Mouse (Mus musculus) gastrocnemius, postnatal 36 days (tissue): ENCODE results near the gene Slc7a7. TPM values are rescaled to one million over a fixed set of nuclear protein-coding genes. Genes with fewer than 3 reads are reported as not detected.

Experiments
- DNase-seq, 2 experiments: peaks; one replicate each; pipeline ENCODE4 v3.0.0; 2022
- intact Hi-C: fragments of 180-260 bp; cut with DNase I; formaldehyde crosslinking; loops from one replicate; pipeline ENCODE4 v1.15.1; 2025
- long read RNA-seq, 2 experiments: library from polyadenylated mRNA; stranded (forward); transcript quantifications; one replicate each; pipeline ENCODE4 v2.0.0; 2021
- total RNA-seq, 2 experiments: library from RNA; stranded (reverse); gene quantifications; 2 replicates each; pipeline ENCODE4 v1.2.3; 2021

Slc7a7 gene
- 1 to 10 TPM in 1 of 2 experiments, under 1 TPM in 1; 0.97 to 1.5 TPM for total RNA-seq
- long read RNA-seq, experiment 1, partial matches to known transcripts: 1 of 1 reads
- long read RNA-seq, experiment 1, other reads (novel, unspliced or antisense): 0 of 1 reads
- long read RNA-seq, experiment 2, partial matches to known transcripts: 1 of 1 reads
- long read RNA-seq, experiment 2, other reads (novel, unspliced or antisense): 0 of 1 reads

GRCm38 (mm10) chr14:54417623-54418081 lies at the start of gene Slc7a7:
Gene Slc7a7 (minus strand): TSS chr14:54417780.
- intact Hi-C loops: loop anchor here (2.0 to 5.0 kb wide), 2 partner anchors 31 to 40 kb away; no protein-coding TSS in a partner anchor
- DNase-seq: no peak

DNA sequence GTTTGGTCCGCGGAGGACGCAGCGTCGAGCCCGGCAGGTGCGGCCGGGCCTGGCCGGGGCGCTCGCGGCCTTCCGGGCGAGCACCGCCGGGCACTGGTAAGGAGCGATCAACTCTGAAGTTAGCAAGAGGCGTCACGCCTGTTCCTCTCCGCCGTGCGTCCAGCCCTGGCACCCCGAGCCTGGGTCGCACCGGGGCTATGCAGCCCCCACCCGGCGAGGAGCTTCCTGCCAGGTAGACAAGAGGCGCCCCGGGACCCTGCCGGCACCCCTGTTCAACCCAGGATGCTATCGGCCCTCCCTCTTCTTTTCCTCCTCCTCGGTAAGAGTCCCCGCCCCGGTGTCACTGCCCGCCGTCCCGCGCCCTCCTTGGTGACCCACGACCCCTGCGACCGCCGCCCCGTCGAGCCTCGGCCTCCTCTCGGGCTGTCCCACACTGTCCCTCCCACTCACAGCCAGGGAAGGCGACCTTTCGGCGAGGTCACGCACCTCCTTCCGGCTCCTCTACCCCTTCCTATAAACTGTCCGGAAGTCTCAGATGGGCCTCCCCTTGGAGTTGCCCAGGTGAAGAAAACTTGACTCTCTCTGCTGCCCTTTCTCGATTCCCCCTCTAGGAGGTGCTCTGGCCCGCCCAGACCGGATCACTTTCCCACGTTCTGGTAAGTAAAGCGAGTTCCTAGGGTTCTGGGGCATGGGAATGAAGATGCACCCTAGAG lies 46.9 kb upstream of the Slc7a7 start:
- intact Hi-C loops: no loop called here

DNA sequence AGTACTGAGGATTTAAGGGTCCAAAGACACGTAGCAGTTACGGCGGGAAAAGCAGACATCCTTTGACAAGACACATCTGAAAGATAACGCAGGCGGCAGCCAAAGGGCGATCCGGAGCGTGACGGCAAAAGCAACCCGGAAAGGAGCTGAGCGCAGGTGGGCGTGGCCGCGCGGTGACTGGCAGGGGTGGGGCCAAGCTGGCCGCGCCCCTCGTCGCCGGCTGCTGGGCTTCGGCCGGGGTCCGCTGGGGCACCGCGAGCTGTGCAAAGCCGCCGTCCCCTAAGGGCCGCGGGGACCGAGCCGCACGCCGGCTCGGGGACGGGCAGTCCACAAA lies 46.3 kb upstream of the Slc7a7 start, which contains the start of gene Lrp10:
Lrp10 (plus strand) TSS at position 179 of the 334 bp plus-strand sequence.
- peak; percentile 82 to 87 for DNase-seq
- intact Hi-C loops: no loop called here

More for the DNA sequence above, 46.9 kb upstream of the Slc7a7 start:
- DNase-seq: peak; percentile 52 to 54

DNA sequence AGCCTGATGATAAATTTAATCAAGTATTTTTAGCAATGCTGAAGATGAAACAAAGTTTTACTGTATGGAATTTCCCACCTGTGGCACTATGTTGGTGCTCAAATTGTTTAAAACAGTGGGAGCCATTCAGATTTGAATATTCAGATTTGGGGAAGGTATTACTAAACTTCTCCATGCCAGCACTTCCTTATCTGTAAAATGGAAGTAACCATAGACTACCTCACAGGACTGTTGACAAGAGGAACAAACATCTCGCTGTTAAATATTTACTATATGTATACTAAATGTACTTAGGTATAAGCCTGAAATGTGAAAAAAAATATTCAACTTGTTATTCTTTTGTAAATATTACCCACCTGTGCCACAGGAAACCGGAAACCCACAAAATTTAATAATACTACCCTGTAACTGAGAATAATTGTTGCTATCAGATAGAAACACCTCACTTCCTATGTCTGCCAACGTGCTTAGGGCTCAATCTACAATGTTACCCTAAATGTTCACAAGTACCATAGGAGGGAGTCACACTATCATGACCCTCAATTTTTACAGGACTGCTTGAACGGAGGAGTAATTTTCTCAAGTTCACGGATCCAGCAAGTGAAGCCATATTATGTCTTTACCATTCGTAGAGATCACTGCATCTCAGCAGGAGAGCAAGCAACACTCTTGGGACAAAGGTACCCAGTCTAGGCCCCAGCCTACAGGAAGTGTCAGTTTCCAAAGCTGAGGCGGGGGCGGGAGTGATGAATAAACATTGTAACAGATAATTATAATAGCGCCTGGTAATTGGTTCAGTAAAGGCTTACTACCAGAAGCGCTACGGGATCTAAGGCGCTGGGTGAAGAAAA lies 45.8 kb upstream of the Slc7a7 start:
- intact Hi-C loops: no loop called here

DNA sequence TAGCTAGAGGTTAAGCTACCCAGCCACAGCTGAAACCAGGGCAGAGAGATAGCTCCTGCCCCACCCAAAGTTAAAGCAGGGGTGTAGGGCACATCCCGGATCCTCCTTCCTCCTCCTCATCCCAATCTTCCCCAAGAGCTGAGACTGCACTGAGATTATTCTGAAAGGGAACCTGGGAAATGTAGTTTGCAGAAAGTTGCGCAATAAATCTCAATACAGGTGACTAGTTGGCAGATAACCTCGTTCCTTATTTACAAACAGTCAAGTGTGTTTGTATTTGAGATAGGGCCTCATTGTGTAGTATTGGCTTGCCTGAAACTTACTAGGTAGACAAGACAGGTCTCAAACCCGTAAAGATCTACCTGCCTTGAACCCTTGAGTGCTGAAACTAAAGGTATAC lies 44.6 kb upstream of the Slc7a7 start:
- intact Hi-C loops: no loop called here
- DNase-seq: no peak

More for the DNA sequence above, 45.8 kb upstream of the Slc7a7 start:
- DNase-seq: no peak

DNA sequence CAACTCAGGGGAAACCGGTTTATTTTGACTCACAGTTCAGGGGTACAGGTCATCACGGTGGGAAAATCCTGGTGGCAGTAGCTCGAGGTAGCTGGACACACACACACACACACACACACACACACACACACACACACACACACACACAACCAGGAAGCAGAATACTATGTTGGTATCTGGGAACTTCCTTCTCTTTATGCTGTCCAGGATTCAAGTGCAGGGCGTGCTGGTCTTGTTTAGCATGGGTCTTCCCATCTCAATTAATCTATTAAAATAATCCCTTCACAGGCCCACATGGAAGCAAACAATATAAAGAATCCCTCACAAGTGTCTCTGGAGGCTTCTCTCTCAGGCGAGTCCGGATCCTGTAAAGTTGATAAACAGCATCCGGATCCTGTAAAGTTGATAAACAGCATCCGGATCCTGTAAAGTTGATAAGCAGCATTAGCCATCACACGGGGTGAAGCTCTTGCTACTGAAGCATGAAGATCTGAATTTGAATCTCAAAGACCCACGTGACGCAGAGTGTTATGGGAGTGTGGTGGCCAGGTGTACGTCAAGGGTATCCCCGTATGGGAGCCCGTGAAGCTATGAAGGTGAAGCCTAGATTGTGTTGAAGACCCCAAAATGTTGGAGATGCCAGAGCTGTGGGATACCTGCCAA lies 40.5 kb upstream of the Slc7a7 start:
- intact Hi-C loops: loop anchor here (10.0 kb wide), 1 partner anchor 233 kb away; no protein-coding TSS in a partner anchor
- DNase-seq: no peak

GRCm38 (mm10) chr14:54454669-54455528 lies 37.3 kb upstream of the Slc7a7 start:
- intact Hi-C loops: loop anchor here (10.0 kb wide), 1 partner anchor 230 kb away; no protein-coding TSS in a partner anchor
- DNase-seq: no peak

GRCm38 (mm10) chr14:54453566-54453965 lies 36.0 kb upstream of the Slc7a7 start:
- intact Hi-C loops: loop anchor here (10.0 kb wide), 1 partner anchor 229 kb away; no protein-coding TSS in a partner anchor
- no peak for DNase-seq

DNA sequence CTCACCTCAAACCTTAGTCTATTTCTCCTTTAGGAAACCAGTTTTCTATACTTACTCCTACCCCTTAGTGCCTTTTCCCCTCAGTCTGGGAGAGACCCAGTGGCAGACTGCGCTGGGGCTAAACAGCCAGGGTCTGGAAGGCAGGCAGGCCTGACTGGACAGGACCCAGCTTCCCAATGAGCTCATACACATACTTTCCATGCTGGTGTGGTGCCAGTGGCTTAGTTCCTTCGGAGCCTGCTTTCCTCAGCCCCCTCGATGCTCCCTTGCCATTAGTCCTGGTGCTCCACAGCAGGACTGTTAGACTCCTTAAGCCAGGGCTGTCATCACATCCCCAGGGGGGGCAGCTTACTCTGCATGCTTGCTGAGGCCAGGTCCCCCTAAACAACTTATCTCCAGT lies 27.9 kb upstream of the Slc7a7 start:
- intact Hi-C loops: no loop called here
- peak in 1 of 2 experiments; percentile 36 for DNase-seq

- intact Hi-C loops: no loop called here
- peak; percentile 57 to 71 for DNase-seq
Observed at GRCm38 (mm10) chr14:54443712-54444618, 26.4 kb upstream of the Slc7a7 start.

- DNase-seq: peak; percentile 53 to 62
Observed at GRCm38 (mm10) chr14:54443196-54443595, 25.6 kb upstream of the Slc7a7 start.

DNA sequence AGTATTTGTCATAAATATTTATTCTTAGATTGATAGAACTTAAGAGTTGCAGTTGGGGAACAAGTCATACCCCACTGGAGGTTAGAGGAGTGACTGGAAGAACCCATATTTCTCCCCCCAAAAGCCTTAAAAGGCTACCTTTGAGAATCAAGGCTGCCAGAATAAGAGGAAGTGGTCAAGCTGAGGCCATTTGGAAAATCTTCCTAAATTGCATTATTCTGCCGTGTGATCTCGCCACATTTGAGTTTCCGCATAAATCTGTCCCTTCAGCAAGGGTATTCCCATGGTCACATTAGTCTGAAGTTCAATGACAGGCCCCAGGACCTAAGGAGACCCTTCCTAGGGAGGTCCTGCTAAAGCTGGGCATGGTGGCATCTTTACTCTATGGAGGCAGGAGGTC lies 25.0 kb upstream of the Slc7a7 start:
- intact Hi-C loops: no loop called here
- DNase-seq: no peak

More at GRCm38 (mm10) chr14:54443196-54443595, 25.6 kb upstream of the Slc7a7 start:
- intact Hi-C loops: no loop called here

- DNase-seq: no peak
- intact Hi-C loops: no loop called here
Observed at GRCm38 (mm10) chr14:54441365-54441764, 23.8 kb upstream of the Slc7a7 start.

- intact Hi-C loops: no loop called here
Observed at GRCm38 (mm10) chr14:54440538-54440937, 23.0 kb upstream of the Slc7a7 start.

GRCm38 (mm10) chr14:54439610-54440009 lies 22.0 kb upstream of the Slc7a7 start:
- intact Hi-C loops: no loop called here
- DNase-seq: no peak

More at GRCm38 (mm10) chr14:54440538-54440937, 23.0 kb upstream of the Slc7a7 start:
- DNase-seq: no peak

GRCm38 (mm10) chr14:54439155-54439554 lies 21.6 kb upstream of the Slc7a7 start:
- no peak for DNase-seq
- intact Hi-C loops: no loop called here

DNA sequence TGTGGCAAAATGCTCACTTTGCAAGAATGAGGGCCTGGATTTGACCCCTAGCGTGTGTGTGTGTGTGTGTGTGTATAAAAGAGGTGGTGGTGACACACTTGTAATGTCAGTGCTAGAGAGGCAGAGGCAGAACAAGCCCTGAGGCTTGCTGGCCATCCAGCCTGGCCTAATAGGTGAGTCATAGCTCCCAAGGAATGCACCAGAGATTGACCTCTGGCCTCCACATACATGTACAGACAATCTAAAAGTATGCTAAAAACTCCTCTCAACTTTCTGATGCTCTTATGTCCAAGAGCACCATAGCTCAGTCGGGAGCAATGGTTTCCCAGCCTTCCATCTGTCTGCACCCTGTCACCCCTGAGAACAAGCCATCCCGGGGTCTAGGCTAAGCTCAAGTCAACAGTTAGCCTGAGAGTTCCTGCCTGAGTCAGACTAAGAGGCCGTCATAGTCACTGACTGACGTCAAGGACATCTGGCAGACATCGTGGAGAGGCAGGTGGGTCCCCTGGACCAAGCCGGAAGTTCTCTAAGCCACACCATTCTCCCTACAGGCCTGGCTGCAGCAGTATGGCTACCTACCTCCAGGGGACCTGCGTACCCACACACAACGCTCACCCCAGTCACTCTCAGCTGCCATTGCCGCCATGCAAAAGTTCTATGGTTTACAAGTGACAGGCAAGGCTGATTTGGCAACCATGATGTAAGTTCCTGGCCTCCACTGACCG lies 17.8 kb upstream of the Slc7a7 start:
- no peak for DNase-seq
- intact Hi-C loops: no loop called here
